Mouse (Mus musculus) induced T-regulatory cell, adult 2 months (primary cell): ENCODE data around the gene Nlrp9a.
"Not testable (repeated sequence)": the region's sequence is repeated elsewhere in the genome, so short reads cannot be mapped to it uniquely, and the experiment has no call there.

Experiments
- DNase-seq: peaks from one replicate; pipeline ENCODE4 v3.0.0-alpha.2; 2012; ENCODE audit warnings: low read depth

Gene Nlrp9a

GRCm38 (mm10) chr7:26534723-26535122 lies at the start of gene Nlrp9a:
Gene Nlrp9a (plus strand): TSS chr7:26535023.
- not testable (repeated sequence) for DNase-seq

GRCm38 (mm10) chr7:26489514-26489913 lies 45.3 kb upstream of the Nlrp9a start:
- DNase-seq = not testable (repeated sequence)

GRCm38 (mm10) chr7:26589077-26589476 lies 54.3 kb downstream of the Nlrp9a start:
- DNase-seq = no peak

GRCm38 (mm10) chr7:26589774-26590173 lies 55.0 kb downstream of the Nlrp9a start:
- no peak for DNase-seq

GRCm38 (mm10) chr7:26618364-26618763 lies 83.5 kb downstream of the Nlrp9a start, which contains the start of gene Vmn1r185:
Gene Vmn1r185 (minus strand): TSS chr7:26618464.
- not testable (repeated sequence) for DNase-seq
